Mouse (Mus musculus) brain, embryonic 18.5 days (tissue): ENCODE data around the gene Rapgef4.

Experiments used
- DNase-seq: peaks from one replicate; pipeline ENCODE4 v3.0.0-alpha.2; 2012; ENCODE audit warnings: low read depth, low spot score

The Rapgef4 gene

DNA sequence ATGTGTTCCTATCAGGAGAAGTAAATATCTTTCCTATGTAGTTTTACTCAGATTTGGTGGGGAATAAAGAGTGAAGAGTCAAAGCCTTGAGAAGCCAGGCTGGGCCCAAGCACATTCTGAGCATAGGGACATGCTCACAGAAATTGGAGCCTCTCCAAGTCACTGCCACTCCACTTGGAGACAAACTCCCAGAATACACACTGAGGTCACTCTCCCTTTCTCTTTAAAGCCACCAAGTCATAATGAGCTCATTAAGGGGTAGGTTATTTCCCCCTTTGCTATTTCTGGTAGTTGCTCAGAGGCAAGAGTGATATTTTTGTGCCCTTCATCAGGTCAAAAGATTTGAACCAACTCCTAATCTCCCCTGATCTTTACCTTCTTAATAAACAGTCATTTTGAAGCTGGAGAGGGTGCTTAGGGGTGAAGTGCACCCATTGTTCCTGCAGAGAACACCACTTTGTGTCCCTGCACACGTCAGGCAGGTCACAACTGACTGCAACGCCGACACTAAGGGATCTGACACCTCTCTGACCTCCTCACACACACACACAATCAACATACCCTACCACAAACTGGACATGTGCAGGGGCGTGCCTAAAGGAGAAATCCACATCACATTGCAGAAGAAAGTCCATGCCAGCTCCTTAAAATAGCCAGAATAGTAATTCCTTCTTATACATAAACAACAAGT, 288.8 kb downstream of the Rapgef4 start:
- no peak for DNase-seq

DNA sequence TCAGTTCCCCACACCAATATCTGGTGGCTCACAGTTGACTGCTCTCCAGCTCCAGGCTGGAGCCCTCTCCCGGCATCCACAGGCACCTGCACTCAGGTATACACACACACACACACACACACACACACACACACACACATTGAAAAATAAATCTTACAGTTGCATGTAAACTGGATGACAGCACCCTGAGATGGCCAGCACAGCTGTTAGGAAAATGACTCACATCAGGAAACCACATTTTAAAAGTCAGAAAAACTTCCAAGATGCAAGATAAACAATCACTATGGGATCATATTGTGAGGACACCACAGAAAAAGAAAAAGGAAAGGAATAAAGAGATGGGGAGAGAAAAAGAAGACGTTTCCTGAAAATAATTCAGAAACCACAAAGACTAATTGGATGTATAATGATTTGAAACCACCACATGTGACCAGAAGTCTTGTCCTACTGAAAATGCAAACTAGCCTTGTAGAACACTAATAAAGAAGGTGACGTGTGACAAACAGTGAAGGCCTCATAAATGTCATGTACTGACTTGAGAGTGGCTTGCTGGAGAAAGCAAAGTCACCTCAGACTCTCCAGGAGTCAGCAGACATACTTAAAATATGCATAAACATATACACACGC, 297.3 kb downstream of the Rapgef4 start:
- DNase-seq, result no peak

DNA sequence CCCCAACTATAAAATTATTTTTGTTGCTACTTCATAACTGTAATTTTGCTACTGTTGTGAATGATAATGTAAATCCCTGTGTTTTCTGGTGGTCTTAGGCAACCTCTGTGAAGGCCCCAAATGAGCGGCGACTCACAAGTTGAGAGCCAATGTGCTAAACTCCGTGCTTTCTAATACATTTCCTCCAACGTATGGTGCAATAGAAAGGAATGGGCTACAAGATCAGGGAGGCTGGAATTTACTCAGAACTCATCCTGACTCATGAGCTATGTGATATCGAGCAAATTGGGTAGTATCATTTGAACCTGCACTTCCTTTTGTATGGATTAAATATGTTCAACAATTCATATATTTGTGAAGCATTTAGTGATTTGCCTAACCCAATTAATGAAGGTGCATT, 299.5 kb downstream of the Rapgef4 start:
- no peak for DNase-seq

DNA sequence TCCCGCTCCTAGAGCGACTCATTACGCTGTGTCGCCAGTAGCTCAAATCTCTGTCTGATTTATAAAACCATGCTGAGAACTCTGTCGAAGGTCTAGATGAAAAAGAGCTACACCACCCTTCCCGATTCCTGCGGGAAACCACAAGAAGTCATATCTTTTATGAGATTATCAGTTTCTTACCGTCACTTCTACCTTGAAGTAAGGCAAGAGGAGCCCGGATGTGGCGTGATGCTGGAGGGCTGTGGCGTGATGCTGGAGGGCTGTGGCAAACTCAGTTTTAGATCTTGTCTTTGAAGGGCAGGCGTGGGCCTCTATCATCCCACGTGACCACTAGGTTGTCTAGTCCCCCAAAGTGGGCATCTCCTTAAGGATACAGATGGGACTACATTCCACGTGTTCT, 300.9 kb downstream of the Rapgef4 start:
- no peak for DNase-seq

DNA sequence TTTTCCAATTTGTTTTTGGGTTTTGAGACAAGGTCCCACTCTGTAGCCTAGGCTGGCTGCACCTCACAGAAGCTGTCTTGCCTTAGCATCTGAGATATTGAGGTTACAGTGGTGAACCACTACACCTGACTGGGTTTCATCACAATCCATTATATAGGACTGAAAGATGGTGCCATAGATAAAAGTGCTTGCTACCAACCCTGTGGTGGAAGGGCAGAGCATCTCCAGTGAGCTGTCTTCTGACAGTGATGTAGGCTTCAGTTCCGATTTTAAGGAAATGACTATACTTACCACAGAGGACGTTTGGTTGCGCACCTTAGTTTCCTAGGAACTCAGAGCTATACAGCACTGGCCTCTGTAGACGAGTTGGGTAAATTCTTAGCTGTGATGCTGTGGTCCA, 301.7 kb downstream of the Rapgef4 start:
- no peak for DNase-seq

DNA sequence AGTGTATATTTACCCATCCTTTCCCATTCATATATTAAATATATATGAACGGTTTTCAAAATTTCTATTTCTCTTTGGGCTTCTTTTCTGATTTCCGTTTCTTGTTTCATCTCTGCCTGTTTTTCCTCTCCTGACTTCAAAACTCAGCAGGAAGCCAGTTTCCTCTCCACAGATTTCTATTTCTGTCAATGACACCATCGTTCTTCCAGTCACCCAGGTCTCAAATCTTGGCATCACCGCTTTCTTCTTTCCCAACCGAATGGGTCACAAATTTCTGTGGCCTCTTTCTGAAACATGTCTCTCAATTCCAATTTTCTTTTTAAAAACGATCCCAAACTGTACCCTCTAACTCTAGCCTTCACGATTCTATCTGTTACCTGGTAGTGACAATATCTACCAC, 303.6 kb downstream of the Rapgef4 start:
- no peak for DNase-seq

DNA sequence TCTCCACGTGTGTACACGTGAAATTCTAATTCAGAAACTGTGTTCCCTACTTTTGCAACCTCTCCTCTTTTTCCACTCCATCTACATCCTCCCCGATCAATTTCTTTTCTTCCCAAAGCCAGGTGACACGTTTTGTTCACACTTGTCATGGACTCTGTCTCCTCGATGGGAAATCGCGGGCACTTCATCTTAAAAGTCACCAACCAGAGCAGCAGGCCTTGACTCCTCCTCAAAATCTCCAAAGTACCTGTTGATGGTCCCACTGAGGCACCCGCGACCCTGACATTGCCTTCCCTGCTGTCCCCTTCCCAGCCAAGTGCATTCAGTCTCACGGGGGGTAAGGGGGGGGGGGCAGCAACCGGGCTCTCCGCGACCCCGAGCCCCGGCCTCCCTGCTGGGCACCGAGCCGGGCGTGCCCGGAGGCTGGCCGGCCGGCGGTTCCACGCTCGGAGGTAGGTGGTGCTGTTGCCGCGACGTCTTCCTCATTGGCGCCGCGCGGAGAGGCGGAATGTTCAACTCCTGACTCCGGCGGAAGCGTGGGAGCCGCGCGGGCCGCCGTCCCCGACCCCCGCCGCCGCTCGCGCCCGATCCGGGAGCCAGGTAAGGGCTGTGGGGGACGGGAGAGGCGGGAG, 304.3 kb downstream of the Rapgef4 start, which contains the start of gene Map3k20:
TSS of gene Map3k20 (plus strand) at position 382 of the 632 bp plus-strand sequence.
- DNase-seq, result no peak

DNA sequence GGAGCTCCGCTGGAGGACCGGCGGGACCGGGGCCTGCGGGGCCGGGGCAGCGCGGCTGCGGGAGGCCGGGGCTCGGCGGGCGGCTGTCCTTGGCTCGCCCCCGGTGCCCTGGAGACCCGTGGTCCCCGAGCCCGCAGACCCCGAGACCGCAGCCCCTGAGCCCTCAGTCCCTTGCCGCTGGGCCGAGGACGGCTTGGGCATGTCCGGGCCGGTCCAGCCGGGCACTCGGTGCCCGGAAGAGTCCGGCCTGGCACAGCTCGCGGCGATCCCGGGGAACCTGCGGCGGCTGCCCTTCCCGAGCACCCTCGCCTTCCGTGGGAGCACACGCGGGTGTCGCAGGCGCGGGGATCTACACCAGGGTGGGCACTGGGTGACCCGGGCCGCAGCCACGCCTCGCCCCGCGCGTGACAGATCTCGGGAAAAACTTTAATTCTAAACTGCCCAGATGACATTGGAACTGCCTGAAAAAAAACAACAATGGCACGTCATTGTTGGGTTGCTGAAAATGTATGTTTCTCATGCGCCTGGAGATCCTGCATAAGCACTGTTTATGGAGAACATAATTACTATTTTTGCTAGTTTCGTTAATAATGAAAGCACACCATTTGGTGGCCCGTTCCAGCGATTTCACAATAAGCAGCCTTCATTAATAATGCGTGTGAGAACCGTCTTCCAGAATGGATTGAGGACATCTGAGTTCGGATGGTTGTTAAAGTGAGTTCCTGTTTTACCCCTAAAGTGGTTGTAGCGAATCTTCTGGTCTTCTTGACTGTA, 305.0 kb downstream of the Rapgef4 start:
- DNase-seq, result no peak

DNA sequence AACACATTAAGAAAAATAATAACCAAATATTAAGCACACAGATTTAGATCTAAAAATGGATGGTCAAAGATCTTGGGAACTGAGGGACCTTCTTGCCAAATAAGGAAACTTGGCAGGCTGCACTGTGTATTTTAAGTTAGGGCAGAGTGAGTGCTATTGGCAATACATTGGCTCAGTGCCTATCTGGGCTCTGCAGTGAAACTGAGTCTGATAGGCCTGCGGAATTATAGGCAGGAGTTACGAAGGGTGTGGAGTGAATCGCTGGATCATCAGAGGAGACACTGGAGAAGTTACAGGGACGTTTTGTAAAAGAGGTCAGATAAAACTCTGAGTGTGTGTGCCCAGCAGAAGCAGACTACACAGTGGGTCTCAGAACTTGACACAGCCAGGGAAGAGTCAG, 306.1 kb downstream of the Rapgef4 start:
- DNase-seq, result no peak

DNA sequence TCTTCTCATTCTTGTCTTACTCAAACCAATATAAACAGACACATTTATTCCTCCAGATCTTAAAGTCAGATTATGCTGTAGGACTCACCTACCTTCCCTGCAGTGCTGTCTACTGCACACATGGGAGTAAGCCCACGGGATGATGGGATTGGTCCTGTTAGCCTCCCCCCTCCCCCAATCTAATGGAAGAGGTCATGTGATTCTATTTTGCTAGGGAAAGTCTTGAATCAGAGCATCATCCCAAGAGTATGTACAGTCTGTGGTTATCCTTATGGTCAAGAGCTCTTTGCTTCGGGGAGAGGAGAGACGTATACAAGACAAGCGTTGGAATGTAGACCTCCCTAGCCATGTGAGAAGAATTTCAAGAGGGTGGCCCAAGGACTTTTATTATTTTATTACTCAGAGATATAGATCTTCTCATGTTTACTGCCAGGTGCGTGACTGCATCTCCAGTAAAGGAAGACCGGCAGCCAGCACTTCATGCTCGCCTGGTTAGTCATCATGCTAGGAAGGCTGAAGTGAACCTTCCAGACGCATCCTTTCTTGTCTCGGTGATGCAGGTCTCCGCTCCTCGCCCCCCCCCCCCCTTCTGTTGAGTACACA, 308.0 kb downstream of the Rapgef4 start:
- DNase-seq, result no peak

DNA sequence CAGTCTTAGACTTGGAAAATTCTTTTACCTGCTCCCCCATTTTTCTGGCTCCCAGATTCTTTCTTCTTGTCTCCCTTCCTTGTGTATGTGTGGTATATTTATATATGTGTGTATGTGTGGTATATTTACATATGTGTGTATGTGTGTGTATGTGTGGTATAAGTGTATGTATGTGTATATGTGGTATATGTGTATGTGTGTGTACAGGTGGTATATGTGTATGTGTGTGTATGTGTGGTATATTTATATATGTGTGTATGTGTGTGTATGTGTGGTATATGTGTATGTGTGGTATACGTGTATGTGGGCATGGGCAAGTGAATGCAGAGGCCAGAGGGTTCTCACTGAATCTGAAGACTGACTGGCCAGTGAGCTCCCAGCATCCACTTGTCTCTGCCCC, 310.1 kb downstream of the Rapgef4 start:
- DNase-seq, result no peak

DNA sequence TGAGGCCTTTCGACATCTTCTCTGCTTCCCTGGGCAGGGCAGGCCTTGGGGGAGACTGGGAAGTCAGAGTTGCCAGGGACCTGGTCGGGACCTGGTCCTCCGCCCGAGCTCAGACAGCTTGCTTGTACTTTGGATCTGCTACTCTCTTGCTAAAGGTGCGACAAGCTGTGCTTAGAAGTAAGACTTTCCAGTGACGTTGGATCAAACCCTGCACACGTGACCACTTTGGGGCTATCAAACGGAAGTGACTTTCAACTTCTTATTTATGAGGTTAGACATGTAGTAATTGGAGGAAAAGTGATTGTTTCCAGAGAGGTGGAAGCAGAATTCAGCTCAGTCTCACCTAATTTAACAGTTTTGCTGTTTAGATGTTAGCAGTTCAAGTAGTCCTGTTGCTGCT, 311.5 kb downstream of the Rapgef4 start:
- no peak for DNase-seq

DNA sequence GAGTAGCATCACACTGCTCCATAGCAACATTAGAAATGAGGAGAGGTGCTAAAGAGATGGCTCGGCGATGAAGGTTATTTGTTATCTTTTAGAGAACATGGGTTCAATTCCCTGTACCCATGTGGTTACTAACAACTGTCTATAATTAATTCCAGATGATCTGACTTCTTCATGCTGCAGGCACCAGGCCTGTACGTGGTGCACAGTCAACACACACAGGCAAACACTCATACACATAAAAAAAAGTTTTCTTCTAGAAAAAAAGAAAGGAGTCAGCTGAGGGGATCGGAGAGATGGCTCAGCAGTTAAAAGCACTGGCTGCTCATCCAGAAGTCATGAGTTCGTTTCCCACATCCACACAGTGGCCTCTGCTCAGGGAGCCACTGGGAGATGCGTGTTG, 314.0 kb downstream of the Rapgef4 start:
- no peak for DNase-seq

DNA sequence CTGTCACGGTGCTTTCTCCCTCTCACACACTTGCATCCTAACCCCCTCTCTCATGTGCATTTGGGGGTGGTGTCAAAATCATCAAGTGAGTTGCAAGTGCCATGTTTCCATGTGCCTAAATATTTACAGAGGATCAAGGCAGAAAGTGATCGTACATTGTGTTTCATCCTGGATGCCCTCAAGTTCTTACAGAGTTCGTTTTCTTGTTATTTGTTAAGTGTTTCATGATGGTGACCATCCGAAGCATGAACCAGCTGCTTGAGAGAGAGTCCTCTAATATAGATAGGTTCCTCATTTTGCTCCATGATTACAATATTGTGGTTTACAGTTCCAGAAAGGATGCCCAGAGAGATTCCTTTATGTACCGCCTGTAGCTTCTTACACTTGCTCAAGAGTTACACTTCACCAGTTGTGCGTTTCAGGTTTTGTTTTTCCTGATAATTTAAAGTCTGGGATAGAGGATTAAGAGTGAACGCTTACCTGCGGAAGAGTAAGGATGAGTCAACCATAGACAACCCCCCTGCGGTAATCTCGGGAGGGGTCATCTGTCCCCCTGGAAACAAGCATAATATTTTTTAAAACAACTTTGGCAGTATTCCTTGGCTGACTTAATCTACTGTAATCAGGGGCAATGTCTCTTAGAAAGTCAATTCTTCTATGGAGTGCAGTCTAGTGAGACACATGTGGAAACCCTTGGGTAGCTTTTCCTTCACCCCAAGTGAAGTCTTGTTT, 316.1 kb downstream of the Rapgef4 start:
- no peak for DNase-seq

DNA sequence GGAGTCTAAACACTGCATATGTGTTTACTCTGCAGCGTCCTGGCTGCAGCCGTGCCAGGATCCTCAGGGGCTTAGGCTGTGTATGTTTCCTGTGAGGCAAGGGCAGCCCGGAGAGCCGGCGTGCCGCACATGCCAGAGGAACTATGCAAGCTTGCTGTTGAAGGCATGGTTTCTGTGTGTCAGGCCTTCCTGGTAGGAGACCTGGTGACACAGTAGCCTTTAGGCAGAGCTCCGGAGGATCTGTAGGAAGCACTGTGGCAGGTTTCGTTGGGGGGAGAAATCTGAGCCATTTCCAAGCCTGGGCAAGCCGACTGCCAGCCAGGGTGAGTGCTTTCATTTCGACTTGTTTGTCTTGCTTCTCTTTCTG, 316.7 kb downstream of the Rapgef4 start:
- no peak for DNase-seq

DNA sequence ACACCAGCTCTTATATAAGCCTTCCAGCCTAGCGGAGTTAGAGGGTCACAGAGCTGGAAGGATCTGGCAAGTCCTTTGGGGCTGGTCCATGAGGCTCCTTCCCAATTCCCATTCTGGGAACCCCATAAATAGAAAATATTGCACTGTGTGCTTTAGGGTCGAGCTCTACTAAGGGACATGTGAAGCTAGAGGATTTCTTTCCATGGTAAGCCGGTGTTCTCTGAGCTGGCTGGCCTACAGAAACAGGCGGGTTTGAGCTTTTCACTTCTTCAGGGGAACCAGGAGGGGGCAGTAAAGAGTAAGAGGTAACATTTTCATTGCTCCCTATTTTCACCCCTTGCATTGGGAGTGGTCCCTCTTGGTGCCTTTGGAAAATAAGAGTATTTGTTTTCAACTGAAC, 317.4 kb downstream of the Rapgef4 start:
- no peak for DNase-seq

DNA sequence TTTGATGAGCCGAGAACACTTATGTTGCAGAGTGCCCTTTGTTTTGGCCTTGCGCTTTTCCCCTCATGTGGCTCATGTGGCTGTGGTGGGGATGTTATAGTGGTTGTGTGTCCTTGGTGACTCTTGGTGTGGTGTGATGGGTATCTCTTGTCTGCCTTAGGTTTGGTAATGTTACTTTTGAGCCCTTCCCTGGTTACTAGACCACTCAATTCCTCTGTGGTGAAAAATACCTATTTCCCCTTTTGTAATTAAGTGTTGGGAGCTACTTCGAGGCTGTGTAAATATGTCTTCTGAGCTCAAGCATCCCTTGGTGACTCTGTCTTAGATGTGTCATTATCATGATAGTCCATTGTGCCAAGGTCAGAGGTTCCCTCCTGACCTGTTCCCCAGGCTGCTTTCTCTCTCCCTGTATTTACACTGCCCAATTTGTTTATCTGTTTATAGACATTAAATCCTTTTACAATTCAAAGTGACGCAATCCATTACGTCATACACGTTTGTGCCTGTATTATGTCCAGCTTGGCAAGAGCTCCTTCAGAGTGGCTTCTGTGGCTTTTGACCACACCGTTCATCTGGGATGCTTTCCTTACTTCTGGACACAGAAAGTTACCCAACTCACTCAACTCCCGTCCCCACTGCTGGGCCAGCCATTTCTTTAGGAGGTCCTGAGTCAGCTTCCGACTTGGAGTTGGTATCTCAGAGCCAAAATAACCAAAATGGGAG, 320.3 kb downstream of the Rapgef4 start:
- no peak for DNase-seq

DNA sequence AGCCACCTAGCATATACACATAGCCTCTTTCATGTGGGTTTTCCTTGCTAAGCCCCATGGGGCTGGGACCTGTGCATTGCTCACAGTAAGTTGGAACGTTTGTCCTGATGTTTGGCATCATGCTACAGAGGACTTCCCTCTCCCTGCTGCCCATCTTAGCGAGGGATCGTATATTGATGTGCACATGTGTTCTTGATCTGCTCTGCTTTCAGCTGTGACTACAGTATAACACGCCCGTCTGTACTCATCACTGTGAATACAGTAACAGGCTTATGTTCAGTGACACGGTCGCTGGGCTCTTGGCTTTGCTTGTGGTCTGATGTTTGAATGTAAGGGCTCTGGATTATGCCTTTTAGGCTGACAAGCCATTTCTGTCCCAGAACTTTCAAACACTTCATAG, 324.7 kb downstream of the Rapgef4 start:
- DNase-seq, result no peak
